Mouse (Mus musculus) regulatory T cell (primary cell): ENCODE results near the gene 2610528A11Rik.

ENCODE experiments used
- in situ Hi-C: fragments of 300-600 bp; cut with MboI, MseI; formaldehyde crosslinking; loops from one replicate; pipeline ENCODE4 v1.15.1; 2025; ENCODE audit warnings: high pct_unique_total_duplicates

The 2610528A11Rik gene

GRCm38 (mm10) chr14:37095556-37095955, 18.3 kb downstream of the 2610528A11Rik start:
- in situ Hi-C loops: no loop called here

DNA sequence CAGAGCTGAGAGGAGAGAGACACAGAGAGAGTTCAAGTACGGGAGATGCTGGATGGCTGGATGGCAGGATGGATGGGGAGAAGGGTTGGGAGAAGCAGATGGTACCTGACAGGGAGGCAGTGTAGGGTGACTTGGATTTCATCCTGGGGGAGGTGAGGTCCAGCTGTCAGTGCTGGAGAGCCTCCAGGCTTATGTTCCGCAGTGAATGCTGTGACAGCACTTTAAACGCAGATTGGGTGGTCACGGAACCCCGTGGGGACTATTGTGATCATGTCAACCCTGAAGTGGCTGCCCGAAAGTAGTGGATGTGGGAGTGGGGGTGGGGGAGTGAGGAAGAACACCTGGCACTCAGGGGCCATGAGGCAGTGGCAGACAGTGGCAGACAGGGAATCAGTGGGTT, 19.4 kb downstream of the 2610528A11Rik start:
- in situ Hi-C loops: no loop called here

- in situ Hi-C loops: no loop called here
Observed at GRCm38 (mm10) chr14:37083755-37084154, 30.1 kb downstream of the 2610528A11Rik start.

- in situ Hi-C loops: no loop called here
Observed at GRCm38 (mm10) chr14:37080724-37081123, 33.1 kb downstream of the 2610528A11Rik start.

- in situ Hi-C loops: no loop called here
Observed at GRCm38 (mm10) chr14:37068516-37068915, 45.3 kb downstream of the 2610528A11Rik start.

- in situ Hi-C loops: no loop called here
Observed at GRCm38 (mm10) chr14:37067629-37068028, 46.2 kb downstream of the 2610528A11Rik start, which contains the start of gene Lrit2. TSS of gene Lrit2 (plus strand) at chr14:37067929.

GRCm38 (mm10) chr14:37066636-37067035, 47.2 kb downstream of the 2610528A11Rik start:
- in situ Hi-C loops: no loop called here

- in situ Hi-C loops: no loop called here
Observed at GRCm38 (mm10) chr14:37064849-37065248, 49.0 kb downstream of the 2610528A11Rik start.
